Mouse (Mus musculus) liver, embryonic 14.5 days (tissue): Measurements from ENCODE around the gene Psmd7.

Experiments used
- CTCF ChIP-seq: IDR thresholded peaks from 2 replicates; pipeline ENCODE4 v1.5.1; 2016; ENCODE audit warnings: antibody characterized with exemption, low read depth, control low read depth
- EP300 ChIP-seq: IDR thresholded peaks from 2 replicates; pipeline ENCODE4 v1.6.1; 2016; ENCODE audit warnings: antibody characterized with exemption, low read depth

- TF ChIP-seq EP300: no peak
- no peak for TF ChIP-seq CTCF
Measured at GRCm38 (mm10) chr8:107544651-107545174, 43.6 kb downstream of the Psmd7 start.
